Mouse (Mus musculus) C2C12 (cell line): ENCODE results near the gene Cdadc1.

Experiments used
- CEBPB ChIP-seq: IDR thresholded peaks from one replicate; pipeline ENCODE4 v1.6.1; 2011; ENCODE audit warnings: low read depth, mild to moderate bottlenecking, control low read depth, moderate library complexity
- CTCF ChIP-seq: IDR thresholded peaks from one replicate; pipeline ENCODE4 v1.5.1; 2011; ENCODE audit not compliant: control insufficient read depth, insufficient read depth, insufficient read length
- MAX ChIP-seq: IDR thresholded peaks from one replicate; pipeline ENCODE4 v1.6.1; 2011; ENCODE audit warnings: mild to moderate bottlenecking, control low read depth
- USF1 ChIP-seq: IDR thresholded peaks from one replicate; pipeline ENCODE4 v1.6.1; 2011; ENCODE audit warnings: low read depth, mild to moderate bottlenecking, control low read depth, moderate library complexity

DNA sequence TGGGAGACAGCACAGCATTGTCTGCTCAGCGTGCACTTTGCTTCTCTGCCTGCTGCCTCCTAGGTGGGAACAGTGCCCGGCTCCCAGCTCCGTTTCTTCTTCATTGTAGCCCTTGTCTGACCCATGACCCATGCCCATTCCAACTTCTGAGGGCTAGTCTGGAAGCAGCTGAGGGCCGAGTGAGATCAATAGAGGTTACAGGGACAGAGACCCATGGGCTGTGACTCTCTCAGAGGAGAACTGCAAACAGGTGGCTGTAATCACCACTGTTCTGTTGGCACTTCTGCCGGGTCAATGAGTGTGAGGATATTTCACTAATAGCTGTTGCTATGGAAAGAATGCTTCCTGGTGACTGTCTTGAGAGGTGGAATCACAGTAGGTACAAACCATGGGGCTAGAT lies 50.2 kb downstream of the Cdadc1 start:
- TF ChIP-seq CEBPB: no peak
- no peak for TF ChIP-seq CTCF
- TF ChIP-seq MAX: no peak
- no peak for TF ChIP-seq USF1
